Mouse (Mus musculus) myocyte (in vitro differentiated cells): ENCODE measurements at regions not wholly inside any gene's neighbourhood (a gene's known extent, or its start where the extent isn't known, plus 50 kb on each side); places are given as distances from the start of the nearest gene placed in this dataset.

ENCODE experiments used
- H3K27me3 ChIP-seq: one replicate; pipeline ENCODE4 v1.6.1; 2011; ENCODE audit not compliant: control insufficient read depth, insufficient read depth, insufficient read length
- H3K36me3 ChIP-seq: one replicate; pipeline ENCODE4 v1.6.1; 2011; ENCODE audit not compliant: control insufficient read depth, insufficient read depth
- H3K4me2 ChIP-seq: one replicate; pipeline ENCODE4 v1.6.1; 2011; ENCODE audit warnings: low read depth, control low read depth
- H3K4me3 ChIP-seq: one replicate; pipeline ENCODE4 v1.5.1; 2011; ENCODE audit warnings: mild to moderate bottlenecking, control low read depth, moderate library complexity
- H3K79me2 ChIP-seq: one replicate; pipeline ENCODE4 v1.6.1; 2011; ENCODE audit not compliant: control insufficient read depth, insufficient read depth
- H3ac ChIP-seq: one replicate; pipeline ENCODE4 v1.6.1; 2011; ENCODE audit not compliant: control insufficient read depth, insufficient read length
- CEBPB ChIP-seq: IDR thresholded peaks from 2 replicates; pipeline ENCODE4 v1.6.1; 2011; ENCODE audit warnings: mild to moderate bottlenecking, moderate library complexity; ENCODE audit not compliant: poor library complexity, insufficient read depth, severe bottlenecking
- E2F4 ChIP-seq: IDR thresholded peaks from one replicate; pipeline ENCODE4 v1.6.1; 2011; ENCODE audit warnings: mild to moderate bottlenecking, control low read depth, moderate library complexity; ENCODE audit not compliant: insufficient read depth
- MAX ChIP-seq: IDR thresholded peaks from one replicate; pipeline ENCODE4 v1.6.1; 2011; ENCODE audit warnings: low read depth, mild to moderate bottlenecking, control low read depth
- MYOD1 ChIP-seq, 3 experiments: IDR thresholded peaks; one replicate each; pipeline ENCODE4 v1.6.1; 2011; ENCODE audit warnings: control low read depth in 2 of 3, low read depth in 2 of 3, mild to moderate bottlenecking in 2 of 3, moderate library complexity in 1 of 3; ENCODE audit not compliant: insufficient read length in 2 of 3, control insufficient read depth in 1 of 3
- MYOG ChIP-seq, 3 experiments: IDR thresholded peaks; one replicate each; pipeline ENCODE4 v1.6.1; 2011; ENCODE audit warnings: control low read depth in 2 of 3, low read depth in 2 of 3, mild to moderate bottlenecking in 2 of 3; ENCODE audit not compliant: insufficient read length in 2 of 3, control insufficient read depth in 1 of 3, insufficient read depth in 1 of 3
- POLR2A ChIP-seq: IDR thresholded peaks from one replicate; pipeline ENCODE4 v1.6.1; 2011; ENCODE audit warnings: low read depth, mild to moderate bottlenecking, control low read depth, moderate library complexity; ENCODE audit not compliant: insufficient read length
- POLR2AphosphoS2 ChIP-seq: IDR thresholded peaks from one replicate; pipeline ENCODE4 v1.6.1; 2011; ENCODE audit warnings: low read depth, control low read depth; ENCODE audit not compliant: insufficient read length
- REST ChIP-seq: IDR thresholded peaks from one replicate; pipeline ENCODE4 v1.6.1; 2011; ENCODE audit warnings: mild to moderate bottlenecking, control low read depth, moderate library complexity; ENCODE audit not compliant: insufficient read depth, insufficient read length
- SRF ChIP-seq: IDR thresholded peaks from one replicate; pipeline ENCODE4 v1.6.1; 2011; ENCODE audit warnings: low read depth; ENCODE audit not compliant: control insufficient read depth, insufficient read length
- TCF12 ChIP-seq: IDR thresholded peaks from one replicate; pipeline ENCODE4 v1.6.1; 2011; ENCODE audit warnings: mild to moderate bottlenecking, control low read depth; ENCODE audit not compliant: poor library complexity, insufficient read depth, severe bottlenecking
- TCF3 ChIP-seq: IDR thresholded peaks from one replicate; pipeline ENCODE4 v1.6.1; 2011; ENCODE audit warnings: low read depth, control low read depth; ENCODE audit not compliant: insufficient read length
- USF1 ChIP-seq: IDR thresholded peaks from one replicate; pipeline ENCODE4 v1.6.1; 2011; ENCODE audit warnings: low read depth, mild to moderate bottlenecking, control low read depth, moderate library complexity

GRCm38 (mm10) chr6:35779706-35780105 is 240.0 kb upstream of the Mtpn start:
- no peak overlapping the region for H3ac ChIP-seq
- TF ChIP-seq USF1 (no peak), CEBPB (no peak), MAX (no peak), E2F4 (no peak), POLR2AphosphoS2 (no peak), SRF (no peak), POLR2A (no peak), REST (no peak), MYOD1 (IDR thresholded peaks at IDR 0.05; ENCODE audit: control insufficient read depth in 1 of 3, insufficient read length in 2 of 3, low read depth in 2 of 3) (no peak), TCF3 (no peak), MYOG (IDR thresholded peaks at IDR 0.05; ENCODE audit: control insufficient read depth in 1 of 3, insufficient read depth in 1 of 3, insufficient read length in 2 of 3, low read depth in 2 of 3) (no peak), TCF12 (no peak)

GRCm38 (mm10) chr6:35770907-35771306 is 231.2 kb upstream of the Mtpn start:
- H3K36me3 ChIP-seq, result no peaks in the 10 kb centered on the region
- TF ChIP-seq MAX (no peak), USF1 (no peak), MYOD1 (IDR thresholded peaks at IDR 0.05; ENCODE audit: control insufficient read depth in 1 of 3, insufficient read length in 2 of 3, low read depth in 2 of 3) (no peak), SRF (no peak), POLR2AphosphoS2 (no peak), TCF3 (no peak)
- H3ac ChIP-seq, result no peak overlapping the region
- H3K79me2 ChIP-seq, result no peaks in the 10 kb centered on the region
- no peaks in the 10 kb centered on the region for H3K27me3 ChIP-seq
- no peak overlapping the region for H3K4me3 ChIP-seq
- H3K4me2 ChIP-seq, result no peak overlapping the region

More at GRCm38 (mm10) chr6:35779706-35780105, 240.0 kb upstream of the Mtpn start:
- no peak overlapping the region for H3K4me2 ChIP-seq
- H3K27me3 ChIP-seq, result no peaks in the 10 kb centered on the region
- no peak overlapping the region for H3K4me3 ChIP-seq
- H3K36me3 ChIP-seq, result no peaks in the 10 kb centered on the region
- H3K79me2 ChIP-seq, result no peaks in the 10 kb centered on the region

GRCm38 (mm10) chr6:35759606-35760246 is 220.0 kb upstream of the Mtpn start:
- Histone ChIP-seq H3K27me3 (no peaks in the 10 kb centered on the region), H3ac (no peak overlapping the region), H3K36me3 (no peaks in the 10 kb centered on the region), H3K79me2 (no peaks in the 10 kb centered on the region), H3K4me2 (no peak overlapping the region), H3K4me3 (no peak overlapping the region)
- TF ChIP-seq TCF12 (no peak), MYOD1 (IDR thresholded peaks at IDR 0.05; ENCODE audit: control insufficient read depth in 1 of 3, insufficient read length in 2 of 3, low read depth in 2 of 3) (no peak), TCF3 (no peak), POLR2AphosphoS2 (no peak), MYOG (IDR thresholded peaks at IDR 0.05; ENCODE audit: control insufficient read depth in 1 of 3, insufficient read depth in 1 of 3, insufficient read length in 2 of 3, low read depth in 2 of 3) (no peak), USF1 (no peak), E2F4 (no peak)

- H3K4me2 ChIP-seq, result no peak overlapping the region
- TF ChIP-seq SRF (no peak), POLR2A (no peak), REST (no peak)
Observed at GRCm38 (mm10) chr6:35746034-35746433, 206.3 kb upstream of the Mtpn start.

GRCm38 (mm10) chr6:35705587-35705986 is 165.9 kb upstream of the Mtpn start:
- Histone ChIP-seq H3K79me2 (no peaks in the 10 kb centered on the region), H3K36me3 (no peaks in the 10 kb centered on the region), H3ac (no peak overlapping the region), H3K27me3 (no peaks in the 10 kb centered on the region), H3K4me2 (no peak overlapping the region), H3K4me3 (no peak overlapping the region)
- no peak for TF ChIP-seq POLR2AphosphoS2
- TF ChIP-seq TCF12, result no peak
- no peak for TF ChIP-seq E2F4
- no peak for TF ChIP-seq REST
- no peak for TF ChIP-seq TCF3
- TF ChIP-seq USF1, result no peak
- no peak for TF ChIP-seq MYOD1 (IDR thresholded peaks at IDR 0.05; ENCODE audit: control insufficient read depth in 1 of 3, insufficient read length in 2 of 3, low read depth in 2 of 3)
- TF ChIP-seq MYOG (IDR thresholded peaks at IDR 0.05; ENCODE audit: control insufficient read depth in 1 of 3, insufficient read depth in 1 of 3, insufficient read length in 2 of 3, low read depth in 2 of 3), result no peak
- TF ChIP-seq POLR2A, result no peak
- no peak for TF ChIP-seq CEBPB
- TF ChIP-seq SRF, result no peak
- TF ChIP-seq MAX, result no peak

More at GRCm38 (mm10) chr6:35746034-35746433, 206.3 kb upstream of the Mtpn start:
- H3K79me2 ChIP-seq, result no peaks in the 10 kb centered on the region
- H3K36me3 ChIP-seq, result no peaks in the 10 kb centered on the region
- no peak overlapping the region for H3K4me3 ChIP-seq
- H3ac ChIP-seq, result no peak overlapping the region
- no peaks in the 10 kb centered on the region for H3K27me3 ChIP-seq
